Mouse (Mus musculus): ENCODE measurements around the gene Kmt2a. TPM values are rescaled to one million over a fixed set of nuclear protein-coding genes. Genes with fewer than 3 reads are reported as not detected.
"Not testable (repeated sequence)": the region's sequence is repeated elsewhere in the genome, so short reads cannot be mapped to it uniquely, and the experiment has no call there.

Kmt2a gene
- polyA plus RNA-seq, 1 experiment from 2014 or later = 12.0 TPM

DNA sequence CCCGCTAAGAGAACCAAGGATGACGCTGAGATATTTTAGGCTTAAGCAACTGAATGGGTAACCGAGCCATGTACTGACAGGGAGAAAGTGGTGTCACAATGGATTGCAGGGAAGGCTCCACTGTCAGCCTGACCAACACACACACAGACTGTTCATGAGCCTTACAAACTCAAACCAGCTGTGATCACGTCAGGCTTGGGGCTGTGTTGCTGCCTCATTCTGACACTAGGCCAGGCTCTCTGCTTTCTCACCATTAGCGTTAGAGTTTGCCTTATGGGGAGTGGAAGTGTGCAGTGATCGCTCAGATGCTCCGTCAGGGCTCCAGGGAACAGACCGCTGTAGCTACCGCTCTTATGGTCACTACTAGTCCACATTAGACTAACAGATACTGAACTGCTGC lies 88.3 kb downstream of the Kmt2a start:
- ATAC-seq (ENCODE audit: insufficient number of reproducible peaks, low FRiP score) = no peak
- Histone ChIP-seq H3K4me2 (no peak overlapping the region), H3K9me3 (replicated peaks) (no peaks in the 10 kb centered on the region), H3K4me3 (no peak overlapping the region), H3K36me3 (peaks cover 48% of the 10 kb centered on the region), H3K4me1 (replicated peaks) (no peaks in the 10 kb centered on the region), H3K9ac (no peak overlapping the region), H3K27ac (ENCODE audit: poor library complexity, severe bottlenecking) (no peak overlapping the region), H3K27me3 (replicated peaks) (peaks cover 12% of the 10 kb centered on the region)
- WGBS = 76% methylated on average over 9 of the region's 9 CpGs

DNA sequence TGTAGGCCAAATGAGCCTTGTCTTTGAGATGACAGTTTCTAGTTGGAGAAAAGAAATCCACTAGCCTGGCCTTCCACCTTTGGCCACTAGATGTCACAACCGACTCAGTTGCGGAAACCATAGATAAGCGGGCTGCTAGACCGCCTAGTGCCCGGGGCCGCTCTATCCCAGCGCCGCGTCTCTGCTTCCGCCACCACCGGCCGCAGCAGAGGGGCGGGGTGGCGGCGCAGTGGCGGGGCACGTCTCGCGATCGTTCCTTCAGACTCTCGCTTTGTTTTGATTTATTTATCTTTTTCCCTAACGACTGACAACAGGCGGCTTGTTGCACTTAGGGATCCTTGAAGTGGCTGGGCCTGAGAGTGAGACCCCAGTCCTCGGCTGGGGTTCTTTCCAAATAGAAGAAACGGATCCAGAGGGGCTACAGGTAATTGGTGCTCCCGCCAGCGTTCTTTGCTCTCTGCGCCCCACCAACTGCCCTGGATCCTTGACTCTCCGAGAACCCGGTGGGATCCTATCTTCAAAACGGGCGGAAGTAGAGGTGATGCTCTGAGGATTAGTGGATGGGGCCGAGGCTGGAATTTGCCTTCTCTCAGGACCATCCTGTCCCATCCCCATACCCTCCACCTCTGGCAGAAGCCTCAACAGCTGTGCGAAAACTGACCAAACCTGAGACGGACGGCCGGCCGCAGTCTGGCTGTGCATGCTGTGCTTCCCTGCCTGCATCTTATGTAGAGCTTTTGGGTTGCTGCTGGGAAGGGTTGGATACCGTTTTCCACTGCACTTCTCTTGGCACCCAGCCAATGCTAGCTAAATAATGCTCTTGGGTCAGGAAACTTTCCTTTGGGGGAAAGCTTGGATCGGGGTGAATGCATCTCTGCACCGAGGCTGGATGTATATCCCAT lies 108.1 kb downstream of the Kmt2a start:
- Histone ChIP-seq H3K4me1 (replicated peaks) (peaks cover 11% of the 10 kb centered on the region), H3K36me3 (peaks cover 13% of the 10 kb centered on the region), H3K9ac (peak overlapping the region; percentile 83), H3K27ac (ENCODE audit: poor library complexity, severe bottlenecking) (peak overlapping the region; percentile 91), H3K9me3 (replicated peaks) (no peaks in the 10 kb centered on the region), H3K4me3 (peak overlapping the region; percentile 69), H3K27me3 (replicated peaks) (no peaks in the 10 kb centered on the region), H3K4me2 (peak overlapping the region; percentile 90)
- under 1% methylated on average over 41 of the region's 41 CpGs for WGBS
- ATAC-seq (ENCODE audit: insufficient number of reproducible peaks, low FRiP score) = peak; percentile 98

DNA sequence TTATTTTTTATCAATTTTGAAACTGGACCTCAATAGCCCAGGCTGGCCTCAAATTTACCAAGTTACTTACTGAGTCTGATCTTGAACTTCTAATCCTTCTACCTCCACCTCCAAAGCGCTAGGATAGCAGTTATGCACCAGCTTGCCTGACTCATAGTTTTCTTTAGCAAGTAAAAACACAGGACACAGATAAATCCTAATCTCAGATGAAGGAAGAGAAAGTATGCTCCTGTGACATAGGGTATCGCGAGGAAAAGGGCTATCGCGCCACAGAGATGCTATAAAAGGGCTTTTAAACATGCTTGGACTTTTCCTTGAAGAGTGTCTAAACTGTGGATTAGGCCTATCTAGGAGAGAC lies 108.7 kb downstream of the Kmt2a start:
- Histone ChIP-seq H3K9me3 (replicated peaks) (no peaks in the 10 kb centered on the region), H3K4me1 (replicated peaks) (peaks cover 11% of the 10 kb centered on the region), H3K27me3 (replicated peaks) (no peaks in the 10 kb centered on the region), H3K4me3 (no peak overlapping the region), H3K4me2 (no peak overlapping the region), H3K36me3 (peaks cover 13% of the 10 kb centered on the region), H3K27ac (ENCODE audit: poor library complexity, severe bottlenecking) (peak overlapping the region; percentile 54; the same call in 1 of the 2 replicates), H3K9ac (0 out of 2 replicates have a peak overlapping the region, but pooled peaks have one; percentile 35)
- WGBS = 15% methylated on average over 5 of the region's 5 CpGs
- ATAC-seq (ENCODE audit: insufficient number of reproducible peaks, low FRiP score) = peak; percentile 3; the same call in 1 of the 2 replicates

DNA sequence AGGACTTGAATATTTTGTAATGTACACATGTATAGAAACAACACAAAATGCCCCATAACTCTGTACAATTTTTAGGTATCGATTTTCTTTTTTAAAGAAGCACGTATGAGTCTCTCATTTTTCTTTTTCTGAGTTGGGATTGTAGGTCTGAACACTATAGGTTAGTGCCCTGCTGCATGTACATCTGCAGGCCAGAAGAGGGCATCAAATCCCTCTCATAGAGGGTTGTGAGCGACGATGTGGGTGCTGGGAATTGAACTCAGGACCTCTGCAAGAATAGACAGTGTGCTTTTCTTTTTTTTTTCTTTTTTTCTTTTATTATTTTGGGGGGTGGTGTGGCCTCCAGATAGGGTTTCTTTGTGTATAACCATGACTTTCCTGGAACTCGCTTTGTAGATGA lies 109.7 kb downstream of the Kmt2a start:
- Histone ChIP-seq H3K9ac (no peak overlapping the region), H3K9me3 (replicated peaks) (no peaks in the 10 kb centered on the region), H3K27me3 (replicated peaks) (no peaks in the 10 kb centered on the region), H3K4me1 (replicated peaks) (peaks cover 11% of the 10 kb centered on the region), H3K36me3 (peaks cover 13% of the 10 kb centered on the region), H3K27ac (ENCODE audit: poor library complexity, severe bottlenecking) (no peak overlapping the region), H3K4me2 (no peak overlapping the region), H3K4me3 (no peak overlapping the region)
- WGBS = 86% methylated on average over 5 of the region's 5 CpGs
- ATAC-seq (ENCODE audit: insufficient number of reproducible peaks, low FRiP score) = no peak

DNA sequence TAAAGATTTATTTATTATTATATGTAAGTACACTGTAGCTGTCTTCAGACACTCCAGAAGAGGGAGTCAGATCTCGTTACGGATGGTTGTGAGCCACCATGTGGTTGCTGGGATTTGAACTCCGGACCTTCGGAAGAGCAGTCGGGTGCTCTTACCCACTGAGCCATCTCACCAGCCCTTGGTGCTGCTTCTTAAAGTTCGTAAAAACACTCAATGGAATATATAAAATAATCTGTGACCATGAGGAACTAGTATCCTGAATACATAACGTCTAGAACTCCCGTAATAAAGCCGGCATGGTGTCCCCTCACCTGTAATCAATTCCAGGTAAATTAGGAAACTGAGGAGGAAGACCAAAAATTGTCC lies 113.1 kb downstream of the Kmt2a start:
- not testable (repeated sequence) for H3K9ac ChIP-seq; H3K27me3 ChIP-seq (replicated peaks); H3K9me3 ChIP-seq (replicated peaks); H3K36me3 ChIP-seq; ATAC-seq (ENCODE audit: insufficient number of reproducible peaks, low FRiP score)
- H3K27ac ChIP-seq (ENCODE audit: poor library complexity, severe bottlenecking) = 0 out of 2 replicates have a peak overlapping the region, but pooled peaks have one; percentile 21
- peak overlapping the region; percentile 85 for H3K4me3 ChIP-seq
- H3K4me2 ChIP-seq = peak overlapping the region; percentile 80
- peaks cover 20% of the 10 kb centered on the region for H3K4me1 ChIP-seq (replicated peaks)
- 38% methylated on average over 8 of the region's 9 CpGs for WGBS

DNA sequence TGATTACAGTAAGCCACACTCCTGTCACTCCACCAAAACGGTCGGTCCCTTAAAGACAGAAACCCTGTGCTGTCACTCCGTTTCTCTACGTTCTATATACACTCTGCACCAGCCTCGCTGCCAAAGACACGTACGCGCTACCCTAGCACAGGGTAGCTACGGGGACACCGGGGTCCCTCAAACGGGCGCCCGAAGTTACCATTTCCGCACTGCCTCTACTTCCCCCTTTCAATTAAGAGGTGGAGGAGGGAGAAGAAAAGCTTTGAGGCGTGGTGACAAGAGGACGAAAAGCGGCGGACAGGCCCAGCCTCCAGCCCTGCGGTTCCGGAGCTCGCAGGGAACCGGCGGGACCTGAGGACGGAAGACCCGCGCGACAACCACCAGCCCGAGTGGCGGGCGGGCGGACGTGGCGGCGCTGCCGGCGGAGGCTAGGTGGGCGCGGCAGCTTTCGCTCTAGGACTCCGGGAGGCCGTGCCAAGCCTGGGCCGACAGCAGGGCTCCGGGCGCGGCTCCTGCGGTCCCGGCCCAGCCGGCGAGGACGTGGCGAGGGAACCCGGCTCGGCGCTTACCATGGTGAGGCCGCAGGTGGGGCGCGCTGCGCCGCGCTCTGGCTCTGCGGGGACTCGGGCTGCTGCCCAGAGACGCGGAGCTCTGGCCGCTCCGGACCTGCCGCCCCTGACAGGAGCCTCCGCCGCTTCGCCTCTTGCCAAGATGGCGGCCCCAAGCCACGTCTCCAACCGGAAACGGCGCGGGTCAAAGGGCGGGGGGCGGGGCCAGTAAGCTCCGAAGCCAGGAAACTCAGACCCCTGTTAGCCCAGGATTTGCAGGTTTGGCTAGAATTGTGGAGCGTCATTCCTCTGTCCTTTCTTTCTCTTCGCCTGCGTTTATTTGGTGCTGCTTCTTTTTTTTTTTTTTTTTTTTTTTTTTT lies 113.7 kb downstream of the Kmt2a start, which contains the start of the genes Arcn1 and Ift46:
Gene Arcn1, minus strand, starts transcription at position 745 of the 928 bp plus-strand sequence.
Gene Ift46, plus strand, starts transcription at position 808 of the 928 bp plus-strand sequence.
- Histone ChIP-seq H3K9ac (peak within 1 kb of the TSS; percentile 98), H3K36me3 (no peaks in the 10 kb centered on the region)
- WGBS = 0% methylated on average over 77 of the region's 82 CpGs

DNA sequence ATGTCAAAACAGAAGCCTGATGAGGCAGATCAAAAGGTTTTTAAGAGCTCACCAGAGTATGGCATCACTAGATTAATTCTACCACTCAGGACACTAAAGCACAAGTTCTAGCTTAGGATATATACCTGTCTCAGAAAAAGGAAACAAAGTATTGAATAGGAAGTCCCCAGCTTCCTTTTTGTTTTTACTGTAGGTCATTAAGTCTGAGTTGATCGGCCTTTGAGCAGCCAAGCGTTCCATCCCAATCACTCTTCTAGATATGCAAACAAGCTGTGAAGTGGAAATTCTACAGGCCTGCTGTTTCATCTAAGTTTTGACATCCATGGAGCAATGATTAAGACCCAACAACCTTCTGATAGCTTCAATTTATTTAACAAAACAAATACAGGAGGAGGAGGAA lies 120.2 kb downstream of the Kmt2a start:
- WGBS = 59% methylated on average over 2 of the region's 2 CpGs
- peaks cover 30% of the 10 kb centered on the region for H3K36me3 ChIP-seq

More for the DNA sequence above, 113.7 kb downstream of the Kmt2a start, which contains the start of the genes Arcn1 and Ift46:
- Histone ChIP-seq H3K4me3 (peak within 1 kb of the TSS; percentile 85), H3K4me1 (replicated peaks) (peaks cover 21% of the 10 kb centered on the region), H3K27me3 (replicated peaks) (no peaks in the 10 kb centered on the region), H3K9me3 (replicated peaks) (no peaks in the 10 kb centered on the region), H3K4me2 (peak within 1 kb of the TSS; percentile 80), H3K27ac (ENCODE audit: poor library complexity, severe bottlenecking) (peak within 1 kb of the TSS; percentile 96)
- ATAC-seq (ENCODE audit: insufficient number of reproducible peaks, low FRiP score) = peak; percentile 89

More for the DNA sequence above, 120.2 kb downstream of the Kmt2a start:
- Histone ChIP-seq H3K4me3 (no peak overlapping the region), H3K4me2 (no peak overlapping the region), H3K9me3 (replicated peaks) (no peaks in the 10 kb centered on the region), H3K4me1 (replicated peaks) (peaks cover 29% of the 10 kb centered on the region), H3K27ac (ENCODE audit: poor library complexity, severe bottlenecking) (no peak overlapping the region), H3K27me3 (replicated peaks) (no peaks in the 10 kb centered on the region), H3K9ac (no peak overlapping the region)
- ATAC-seq (ENCODE audit: insufficient number of reproducible peaks, low FRiP score) = no peak

Other genes with a start within 250 kb of the Kmt2a start
- not detected in 2 replicates for gene Treh, start 208.1 kb downstream of the Kmt2a start, polyA plus RNA-seq (2016; fragmentation: Nextera tagmentation; extraction: Ambion mirVana)
- gene Phldb1, start 146.1 kb downstream of the Kmt2a start, polyA plus RNA-seq (2016; fragmentation: Nextera tagmentation; extraction: Ambion mirVana) = 34.8 and 36.9 TPM in 2 replicates
- gene Arcn1, start 113.5 kb downstream of the Kmt2a start, polyA plus RNA-seq (2016; fragmentation: Nextera tagmentation; extraction: Ambion mirVana) = 151 and 160 TPM in 2 replicates
- 63.1 and 71.9 TPM in 2 replicates for gene Ift46, start 113.4 kb downstream of the Kmt2a start, polyA plus RNA-seq (2016; fragmentation: Nextera tagmentation; extraction: Ambion mirVana)
- 2.2 and 2.4 TPM in 2 replicates for gene Tmem25, start 82.0 kb downstream of the Kmt2a start, polyA plus RNA-seq (2016; fragmentation: Nextera tagmentation; extraction: Ambion mirVana)
- gene Ttc36, start 78.2 kb downstream of the Kmt2a start, polyA plus RNA-seq (2016; fragmentation: Nextera tagmentation; extraction: Ambion mirVana) = not detected in 2 replicates
- 924 and 963 TPM in 2 replicates for gene Atp5l, start 39.4 kb upstream of the Kmt2a start, polyA plus RNA-seq (2016; fragmentation: Nextera tagmentation; extraction: Ambion mirVana)
- 18.9 and 21.6 TPM in 2 replicates for gene Ube4a, start 84.3 kb upstream of the Kmt2a start, polyA plus RNA-seq (2016; fragmentation: Nextera tagmentation; extraction: Ambion mirVana)
- 0.35 TPM in 1 of 2 replicates, not detected in the other for gene Cd3g, start 99.1 kb upstream of the Kmt2a start, polyA plus RNA-seq (2016; fragmentation: Nextera tagmentation; extraction: Ambion mirVana)
- gene Cd3d, start 100.5 kb upstream of the Kmt2a start, polyA plus RNA-seq (2016; fragmentation: Nextera tagmentation; extraction: Ambion mirVana) = not detected in 2 replicates
- not detected in 2 replicates for gene Cd3e, start 128.3 kb upstream of the Kmt2a start, polyA plus RNA-seq (2016; fragmentation: Nextera tagmentation; extraction: Ambion mirVana)
- gene Mpzl2, start 158.5 kb upstream of the Kmt2a start, polyA plus RNA-seq (2016; fragmentation: Nextera tagmentation; extraction: Ambion mirVana) = 0.92 and 0.96 TPM in 2 replicates
- gene Mpzl3, start 173.9 kb upstream of the Kmt2a start, polyA plus RNA-seq (2016; fragmentation: Nextera tagmentation; extraction: Ambion mirVana) = 2.1 and 2.2 TPM in 2 replicates
- 0.42 and 0.51 TPM in 2 replicates for gene Jaml, start 197.9 kb upstream of the Kmt2a start, polyA plus RNA-seq (2016; fragmentation: Nextera tagmentation; extraction: Ambion mirVana)
- 1.2 and 2.1 TPM in 2 replicates for gene Scn2b, start 236.5 kb upstream of the Kmt2a start, polyA plus RNA-seq (2016; fragmentation: Nextera tagmentation; extraction: Ambion mirVana)